Mouse (Mus musculus) cerebellum, postnatal 14 days (tissue): ENCODE measurements at regions not wholly inside any gene's neighbourhood (a gene's known extent, or its start where the extent isn't known, plus 50 kb on each side); places are given as distances from the start of the nearest gene placed in this dataset.

Experiments used
- DNase-seq, 2 experiments: peaks; one replicate each; pipeline ENCODE4 v3.0.0; 2021; ENCODE audit warnings: mixed read lengths in 2 of 2

GRCm38 (mm10) chr3:102664665-102665190 is 69.6 kb upstream of the Tspan2 start:
- peak; percentile 20 to 47 for DNase-seq

DNA sequence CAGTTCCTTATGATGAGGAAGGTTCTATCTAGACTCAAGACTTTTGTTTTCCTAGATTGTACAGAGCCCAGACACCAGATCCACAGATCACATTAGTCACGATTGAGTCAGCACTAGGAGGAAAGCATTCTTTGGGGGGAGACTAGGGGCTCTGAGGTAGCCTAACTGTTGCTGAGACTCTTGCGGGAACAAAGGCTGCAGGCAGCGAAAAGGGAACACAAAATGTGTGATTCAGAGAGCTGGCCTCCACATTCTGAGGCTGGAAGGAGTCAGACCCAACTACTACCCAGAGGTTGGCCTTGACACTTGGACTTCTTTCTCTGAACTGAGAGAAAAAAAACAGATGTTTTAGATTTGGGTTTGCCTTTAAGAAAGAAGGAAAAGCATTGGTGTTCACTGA is 66.5 kb upstream of the Tspan2 start:
- no peak for DNase-seq

DNA sequence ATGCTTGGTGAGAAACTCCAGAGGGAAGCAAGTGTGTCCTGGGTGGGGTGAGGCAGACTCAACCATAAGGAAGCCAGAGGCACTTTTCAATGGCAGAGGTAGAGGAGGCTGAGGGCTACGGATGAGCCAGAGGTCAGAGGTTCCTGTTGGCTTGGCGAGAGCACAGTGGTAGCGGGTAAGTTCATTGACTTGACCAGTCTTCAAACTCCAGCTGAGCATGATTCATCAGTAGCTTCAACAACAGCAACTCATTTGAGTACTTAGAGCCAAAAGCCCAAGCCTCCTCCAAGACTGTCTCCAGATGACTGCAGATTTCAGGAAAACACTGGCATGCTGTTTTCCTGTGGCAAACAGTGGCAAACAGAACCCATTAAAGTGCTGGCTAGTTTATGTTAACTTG is 65.8 kb upstream of the Tspan2 start:
- DNase-seq = no peak

DNA sequence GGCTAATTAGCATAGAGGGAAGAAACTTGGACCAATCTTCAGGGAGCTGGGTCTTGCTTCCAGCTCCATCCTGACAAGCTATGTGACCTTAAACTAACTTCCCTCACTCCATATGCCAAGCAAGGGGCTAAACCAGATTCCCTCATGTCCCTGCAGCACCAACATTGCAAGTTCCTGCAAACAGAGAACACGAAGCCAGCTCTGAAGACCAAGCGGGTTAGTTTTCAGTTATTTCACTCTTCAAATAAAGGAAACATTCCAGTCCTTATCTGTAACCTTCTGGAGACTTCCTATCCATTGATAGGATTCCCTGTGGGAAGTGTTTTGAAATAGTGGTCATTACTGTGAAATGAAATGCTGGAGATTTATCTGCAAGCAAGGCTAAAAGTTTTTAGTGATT is 64.4 kb upstream of the Tspan2 start:
- DNase-seq = no peak

- no peak for DNase-seq
These were observed 63.8 kb upstream of the Tspan2 start for GRCm38 (mm10) chr3:102670557-102670956.

DNA sequence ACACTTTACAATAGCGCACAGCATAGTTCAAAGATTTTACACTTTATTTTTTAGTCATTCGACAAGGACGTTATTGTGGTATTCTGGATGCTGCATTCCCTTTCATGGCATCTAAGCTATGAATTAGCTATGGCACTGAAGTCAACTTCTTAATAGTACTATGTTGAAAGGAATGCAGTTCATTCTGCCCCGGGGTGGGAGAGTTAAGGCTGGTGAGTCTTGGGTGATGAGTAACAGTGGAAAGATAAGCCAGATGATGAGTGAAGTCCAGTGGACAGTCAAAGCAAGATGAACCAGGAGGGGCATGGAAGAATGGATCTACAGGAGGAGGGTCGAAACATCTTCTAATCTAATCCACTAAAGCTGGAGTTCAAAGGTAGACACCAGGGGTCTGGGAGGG is 63.4 kb upstream of the Tspan2 start:
- DNase-seq = no peak

DNA sequence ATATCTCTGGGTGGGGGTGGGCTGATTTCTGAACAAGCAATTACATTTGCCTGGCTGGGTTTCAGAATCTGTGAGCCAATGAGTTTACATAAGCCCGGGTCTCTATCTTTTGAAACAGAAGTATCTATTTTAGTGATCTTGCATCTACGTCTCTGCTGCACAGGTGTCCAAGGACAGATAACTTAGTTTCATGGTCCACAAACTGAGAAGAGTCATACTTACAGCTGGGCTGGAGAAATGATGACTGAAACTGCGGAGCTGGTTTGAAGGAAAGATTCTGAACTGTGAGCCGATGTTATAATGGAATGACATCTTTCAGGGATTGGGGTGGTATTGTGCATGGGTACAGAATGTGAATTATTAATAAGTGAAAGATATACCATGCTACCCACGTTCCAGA is 60.8 kb upstream of the Tspan2 start:
- DNase-seq = no peak

- DNase-seq = no peak
These were observed 60.3 kb upstream of the Tspan2 start for GRCm38 (mm10) chr3:102674068-102674467.

- peak; percentile 83 to 85 for DNase-seq
These were observed 57.3 kb upstream of the Tspan2 start for GRCm38 (mm10) chr3:102676946-102677534.

- no peak for DNase-seq
These were observed 55.8 kb upstream of the Tspan2 start for GRCm38 (mm10) chr3:102678516-102678915.

DNA sequence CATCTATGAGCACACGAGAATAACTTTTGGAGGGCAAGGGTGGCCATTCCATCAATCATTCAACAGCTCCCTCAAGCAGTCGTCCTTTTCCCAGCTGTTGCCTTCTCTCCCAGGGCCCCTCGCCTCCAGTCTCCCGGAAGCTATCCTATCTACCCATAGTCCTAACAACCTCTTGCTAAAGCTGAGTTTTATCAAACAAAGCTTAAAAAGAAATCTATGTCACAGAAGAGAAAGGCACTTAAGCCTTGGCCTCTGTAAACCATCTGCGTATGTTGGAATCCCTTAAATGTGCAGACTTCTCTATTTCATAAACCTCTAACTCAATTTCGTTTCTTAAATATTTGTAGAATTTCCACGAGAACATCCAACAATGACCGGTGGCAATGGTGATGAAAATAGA is 51.9 kb upstream of the Tspan2 start:
- no peak for DNase-seq

DNA sequence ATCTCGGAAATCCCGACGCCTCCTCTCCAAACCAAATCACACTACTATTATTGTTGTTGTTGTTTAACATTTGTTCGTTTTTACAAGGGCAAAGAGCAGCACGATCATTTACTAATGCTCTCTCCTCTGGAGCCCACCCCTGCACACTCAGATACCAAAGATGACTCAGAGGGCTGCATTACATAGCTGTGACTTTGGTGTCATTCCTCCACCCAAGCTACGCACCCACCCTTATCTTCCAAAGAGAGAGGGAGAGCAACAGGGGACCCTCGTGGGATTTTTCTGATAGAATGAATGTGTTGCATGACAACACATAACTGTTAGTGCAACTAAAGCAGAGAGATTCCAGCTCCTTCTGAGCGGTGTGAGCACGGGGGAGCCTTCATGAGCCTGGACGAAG is 50.8 kb upstream of the Tspan2 start:
- DNase-seq = no peak
